Mouse (Mus musculus): ENCODE measurements around the gene 1700056E22Rik. TPM values are rescaled to one million over a fixed set of nuclear protein-coding genes. Genes with fewer than 3 reads are reported as not detected.

1700056E22Rik gene
- 0.77 and 1.4 TPM in 2 replicates for polyA plus RNA-seq (2014; fragmentation: Nextera tagmentation; extraction: Ambion mirVana)

GRCm38 (mm10) chr1:184034011-184034557, at the start of gene 1700056E22Rik:
Gene 1700056E22Rik, minus strand, starts transcription at chr1:184034301.
- no peaks in the 10 kb centered on the region for H3K27me3 ChIP-seq (ENCODE audit: control insufficient read depth, insufficient read depth, low read length)
- H3K4me2 ChIP-seq (ENCODE audit: low read length) = peak within 1 kb of the TSS; percentile 83
- ATAC-seq (ENCODE audit: low FRiP score, low TSS enrichment) = peak; percentile 100
- peak; percentile 100 for DNase-seq
- H3K36me3 ChIP-seq (ENCODE audit: control insufficient read depth, insufficient read depth, low read length) = no peaks in the 10 kb centered on the region
- H3K4me1 ChIP-seq (ENCODE audit: control insufficient read depth, insufficient read depth, low read length) = peaks cover 16% of the 10 kb centered on the region; the same call in 1 of the 2 replicates
- peak within 1 kb of the TSS; percentile 83 for H3K9ac ChIP-seq (replicated peaks; ENCODE audit: low read length)
- H3K4me3 ChIP-seq (replicated peaks; ENCODE audit: low read depth, low read length) = peak within 1 kb of the TSS; percentile 64
- no peaks in the 10 kb centered on the region for H3K9me3 ChIP-seq (ENCODE audit: control insufficient read depth, low read length)
- WGBS = under 1% methylated on average over 38 of the region's 38 CpGs
- peak within 1 kb of the TSS; percentile 94 for H3K27ac ChIP-seq (replicated peaks; ENCODE audit: low read depth, low read length)

GRCm38 (mm10) chr1:184083166-184083565, 49.1 kb upstream of the 1700056E22Rik start:
- WGBS = 93% methylated on average over 7 of the region's 7 CpGs
- Histone ChIP-seq H3K4me2 (ENCODE audit: low read length) (no peak overlapping the region), H3K4me3 (replicated peaks; ENCODE audit: low read depth, low read length) (no peak overlapping the region)

GRCm38 (mm10) chr1:184082661-184083060, 48.6 kb upstream of the 1700056E22Rik start:
- 82% methylated on average over 3 of the region's 3 CpGs for WGBS
- H3K27ac ChIP-seq (replicated peaks; ENCODE audit: low read depth, low read length) = no peak overlapping the region
- no peak overlapping the region for H3K4me2 ChIP-seq (ENCODE audit: low read length)
- no peak overlapping the region for H3K4me3 ChIP-seq (replicated peaks; ENCODE audit: low read depth, low read length)
- no peak for DNase-seq
- H3K4me1 ChIP-seq (ENCODE audit: control insufficient read depth, insufficient read depth, low read length) = no peaks in the 10 kb centered on the region
- no peaks in the 10 kb centered on the region for H3K9me3 ChIP-seq (ENCODE audit: control insufficient read depth, low read length)
- H3K27me3 ChIP-seq (ENCODE audit: control insufficient read depth, insufficient read depth, low read length) = no peaks in the 10 kb centered on the region
- H3K36me3 ChIP-seq (ENCODE audit: control insufficient read depth, insufficient read depth, low read length) = no peaks in the 10 kb centered on the region
- no peak overlapping the region for H3K9ac ChIP-seq (replicated peaks; ENCODE audit: low read length)
- ATAC-seq (ENCODE audit: low FRiP score, low TSS enrichment) = no peak

More at GRCm38 (mm10) chr1:184083166-184083565, 49.1 kb upstream of the 1700056E22Rik start:
- H3K9ac ChIP-seq (replicated peaks; ENCODE audit: low read length) = no peak overlapping the region
- H3K36me3 ChIP-seq (ENCODE audit: control insufficient read depth, insufficient read depth, low read length) = no peaks in the 10 kb centered on the region
- H3K27me3 ChIP-seq (ENCODE audit: control insufficient read depth, insufficient read depth, low read length) = no peaks in the 10 kb centered on the region
- DNase-seq (no peak), ATAC-seq (ENCODE audit: low FRiP score, low TSS enrichment) (no peak)
- no peak overlapping the region for H3K27ac ChIP-seq (replicated peaks; ENCODE audit: low read depth, low read length)
- no peaks in the 10 kb centered on the region for H3K9me3 ChIP-seq (ENCODE audit: control insufficient read depth, low read length)
- H3K4me1 ChIP-seq (ENCODE audit: control insufficient read depth, insufficient read depth, low read length) = no peaks in the 10 kb centered on the region

- Histone ChIP-seq H3K27me3 (ENCODE audit: control insufficient read depth, insufficient read depth, low read length) (no peaks in the 10 kb centered on the region), H3K4me1 (ENCODE audit: control insufficient read depth, insufficient read depth, low read length) (no peaks in the 10 kb centered on the region), H3K4me3 (replicated peaks; ENCODE audit: low read depth, low read length) (no peak overlapping the region), H3K9me3 (ENCODE audit: control insufficient read depth, low read length) (no peaks in the 10 kb centered on the region), H3K36me3 (ENCODE audit: control insufficient read depth, insufficient read depth, low read length) (no peaks in the 10 kb centered on the region), H3K9ac (replicated peaks; ENCODE audit: low read length) (no peak overlapping the region), H3K27ac (replicated peaks; ENCODE audit: low read depth, low read length) (no peak overlapping the region), H3K4me2 (ENCODE audit: low read length) (no peak overlapping the region)
- DNase-seq = no peak
- WGBS = 94% methylated on average over 3 of the region's 3 CpGs
- no peak for ATAC-seq (ENCODE audit: low FRiP score, low TSS enrichment)
Measured at GRCm38 (mm10) chr1:184079304-184079703, 45.2 kb upstream of the 1700056E22Rik start.

- no peak overlapping the region for H3K4me2 ChIP-seq (ENCODE audit: low read length)
- DNase-seq = no peak
- peaks cover 5% of the 10 kb centered on the region; the same call in 1 of the 2 replicates for H3K36me3 ChIP-seq (ENCODE audit: control insufficient read depth, insufficient read depth, low read length)
- H3K4me1 ChIP-seq (ENCODE audit: control insufficient read depth, insufficient read depth, low read length) = no peaks in the 10 kb centered on the region
- H3K9me3 ChIP-seq (ENCODE audit: control insufficient read depth, low read length) = no peaks in the 10 kb centered on the region
- no peak overlapping the region for H3K27ac ChIP-seq (replicated peaks; ENCODE audit: low read depth, low read length)
- no peak overlapping the region for H3K9ac ChIP-seq (replicated peaks; ENCODE audit: low read length)
- no peak overlapping the region for H3K4me3 ChIP-seq (replicated peaks; ENCODE audit: low read depth, low read length)
- ATAC-seq (ENCODE audit: low FRiP score, low TSS enrichment) = no peak
- no peaks in the 10 kb centered on the region for H3K27me3 ChIP-seq (ENCODE audit: control insufficient read depth, insufficient read depth, low read length)
- WGBS = 68% methylated on average over 2 of the region's 2 CpGs
Measured at GRCm38 (mm10) chr1:184076756-184077155, 42.7 kb upstream of the 1700056E22Rik start.

- Histone ChIP-seq H3K27me3 (ENCODE audit: control insufficient read depth, insufficient read depth, low read length) (no peaks in the 10 kb centered on the region), H3K4me1 (ENCODE audit: control insufficient read depth, insufficient read depth, low read length) (no peaks in the 10 kb centered on the region), H3K36me3 (ENCODE audit: control insufficient read depth, insufficient read depth, low read length) (peaks cover 8% of the 10 kb centered on the region; the same call in 1 of the 2 replicates), H3K9me3 (ENCODE audit: control insufficient read depth, low read length) (no peaks in the 10 kb centered on the region), H3K4me2 (ENCODE audit: low read length) (no peak overlapping the region), H3K4me3 (replicated peaks; ENCODE audit: low read depth, low read length) (no peak overlapping the region), H3K27ac (replicated peaks; ENCODE audit: low read depth, low read length) (no peak overlapping the region), H3K9ac (replicated peaks; ENCODE audit: low read length) (no peak overlapping the region)
- WGBS = 89% methylated on average over 6 of the region's 6 CpGs
- no peak for DNase-seq
- ATAC-seq (ENCODE audit: low FRiP score, low TSS enrichment) = no peak
Measured at GRCm38 (mm10) chr1:184076065-184076464, 42.0 kb upstream of the 1700056E22Rik start.

- no peak for ATAC-seq (ENCODE audit: low FRiP score, low TSS enrichment)
- 96% methylated on average over 12 of the region's 12 CpGs for WGBS
- Histone ChIP-seq H3K4me3 (replicated peaks; ENCODE audit: low read depth, low read length) (no peak overlapping the region), H3K27ac (replicated peaks; ENCODE audit: low read depth, low read length) (no peak overlapping the region), H3K9ac (replicated peaks; ENCODE audit: low read length) (no peak overlapping the region), H3K27me3 (ENCODE audit: control insufficient read depth, insufficient read depth, low read length) (no peaks in the 10 kb centered on the region), H3K4me2 (ENCODE audit: low read length) (no peak overlapping the region), H3K9me3 (ENCODE audit: control insufficient read depth, low read length) (no peaks in the 10 kb centered on the region), H3K36me3 (ENCODE audit: control insufficient read depth, insufficient read depth, low read length) (peaks cover 12% of the 10 kb centered on the region; the same call in 1 of the 2 replicates), H3K4me1 (ENCODE audit: control insufficient read depth, insufficient read depth, low read length) (peaks cover 14% of the 10 kb centered on the region)
- DNase-seq = no peak
Measured at GRCm38 (mm10) chr1:184068971-184069370, 34.9 kb upstream of the 1700056E22Rik start.

GRCm38 (mm10) chr1:184067704-184068558, 33.8 kb upstream of the 1700056E22Rik start:
- Histone ChIP-seq H3K4me2 (ENCODE audit: low read length) (no peak overlapping the region), H3K9ac (replicated peaks; ENCODE audit: low read length) (no peak overlapping the region), H3K27me3 (ENCODE audit: control insufficient read depth, insufficient read depth, low read length) (no peaks in the 10 kb centered on the region), H3K9me3 (ENCODE audit: control insufficient read depth, low read length) (no peaks in the 10 kb centered on the region), H3K4me3 (replicated peaks; ENCODE audit: low read depth, low read length) (no peak overlapping the region), H3K27ac (replicated peaks; ENCODE audit: low read depth, low read length) (no peak overlapping the region), H3K4me1 (ENCODE audit: control insufficient read depth, insufficient read depth, low read length) (peaks cover 14% of the 10 kb centered on the region), H3K36me3 (ENCODE audit: control insufficient read depth, insufficient read depth, low read length) (0 out of 2 replicates have a peak, but pooled peaks cover 7% of the 10 kb centered on the region)
- WGBS = 97% methylated on average over 18 of the region's 18 CpGs
- DNase-seq = no peak
- no peak for ATAC-seq (ENCODE audit: low FRiP score, low TSS enrichment)
